Mouse (Mus musculus) intestine, postnatal 0 days (tissue): ENCODE results near the gene Chrng. TPM values are rescaled to one million over a fixed set of nuclear protein-coding genes. Genes with fewer than 3 reads are reported as not detected.

Experiments used
- ATAC-seq: fragments of 200-750 bp; cut with Nextera tagmentation; 2 replicates; pipeline ENCODE4 v1.8.0; 2017; ENCODE audit warnings: mild to moderate bottlenecking, moderate TSS enrichment, moderate library complexity
- H3K27ac ChIP-seq: fragments of 300-500 bp; sonication (generic); 2 replicates; pipeline ENCODE4 v1.5.1; 2014; ENCODE audit warnings: mild to moderate bottlenecking, low read depth, low read length, moderate library complexity
- H3K27me3 ChIP-seq: fragments of 300-500 bp; sonication (generic); replicated peaks from 2 replicates; pipeline ENCODE4 v1.6.1; 2014; ENCODE audit warnings: low read length, mixed read lengths; ENCODE audit not compliant: control insufficient read depth, insufficient read depth
- H3K36me3 ChIP-seq: fragments of 300-500 bp; sonication (generic); 2 replicates; pipeline ENCODE4 v1.6.1; 2014; ENCODE audit warnings: mild to moderate bottlenecking, moderate library complexity; ENCODE audit not compliant: control insufficient read depth, insufficient read depth
- H3K4me1 ChIP-seq: fragments of 300-500 bp; sonication (generic); replicated peaks from 2 replicates; pipeline ENCODE4 v1.6.1; 2014; ENCODE audit warnings: antibody characterized with exemption, low read length, mixed read lengths; ENCODE audit not compliant: control insufficient read depth, insufficient read depth
- H3K4me2 ChIP-seq: fragments of 300-500 bp; sonication (generic); replicated peaks from 2 replicates; pipeline ENCODE4 v1.6.1; 2014; ENCODE audit warnings: low read depth, mild to moderate bottlenecking, moderate library complexity
- H3K4me3 ChIP-seq: fragments of 300-500 bp; sonication (generic); 2 replicates; pipeline ENCODE4 v1.5.1; 2014; ENCODE audit warnings: low read depth, low read length
- H3K9ac ChIP-seq: fragments of 300-500 bp; sonication (generic); 2 replicates; pipeline ENCODE4 v1.6.1; 2014; ENCODE audit warnings: mild to moderate bottlenecking, low read depth, low read length
- H3K9me3 ChIP-seq: fragments of 300-500 bp; sonication (generic); 2 replicates; pipeline ENCODE4 v1.6.1; 2016; ENCODE audit warnings: mixed run types; ENCODE audit not compliant: control insufficient read depth
- CTCF ChIP-seq: sonication (generic); IDR thresholded peaks from 2 replicates; pipeline ENCODE4 v1.5.1; 2016; ENCODE audit warnings: low read depth, mild to moderate bottlenecking, control low read depth, antibody characterized with exemption, moderate library complexity
- WGBS: fragments of 180-500 bp; shearing (Covaris S2); extraction: QIAGEN DNeasy Blood & Tissue Kit; methylation state at CpG from one replicate; pipeline ENCODE4 v1.1.7; 2014; 5-methylcytosine and 5-hydroxymethylcytosine counted together
- polyA plus RNA-seq: library from polyadenylated mRNA; unstranded; fragments of >200 nt; fragmentation: Nextera tagmentation; extraction: Ambion mirVana; gene quantifications from 2 replicates; pipeline ENCODE4 v1.2.1, GENCODE M21; 2015

Chrng gene
- polyA plus RNA-seq, 1 experiment from 2014 or later, result not detected

DNA sequence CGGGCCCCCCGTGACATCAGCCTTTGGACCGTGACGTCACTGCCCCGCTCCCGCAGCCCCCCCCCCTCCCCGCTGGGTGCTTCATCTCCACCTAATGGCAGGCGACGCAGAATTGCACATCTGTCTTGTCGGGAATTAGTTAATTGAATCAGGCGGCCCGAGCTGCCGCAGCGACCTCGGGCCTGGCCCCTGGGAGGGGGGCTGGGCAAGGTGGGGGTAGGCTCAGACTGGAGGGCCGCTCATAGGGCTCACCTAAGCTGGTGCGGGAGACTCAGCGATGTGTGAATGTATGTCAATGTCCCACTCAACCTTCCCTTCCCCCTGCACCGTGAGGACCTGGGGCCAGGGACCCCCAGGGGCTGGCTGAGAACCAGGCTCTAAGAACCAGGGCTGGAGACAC is 34.0 kb upstream of the Chrng start:
- H3K4me2 ChIP-seq, result no peak overlapping the region

DNA sequence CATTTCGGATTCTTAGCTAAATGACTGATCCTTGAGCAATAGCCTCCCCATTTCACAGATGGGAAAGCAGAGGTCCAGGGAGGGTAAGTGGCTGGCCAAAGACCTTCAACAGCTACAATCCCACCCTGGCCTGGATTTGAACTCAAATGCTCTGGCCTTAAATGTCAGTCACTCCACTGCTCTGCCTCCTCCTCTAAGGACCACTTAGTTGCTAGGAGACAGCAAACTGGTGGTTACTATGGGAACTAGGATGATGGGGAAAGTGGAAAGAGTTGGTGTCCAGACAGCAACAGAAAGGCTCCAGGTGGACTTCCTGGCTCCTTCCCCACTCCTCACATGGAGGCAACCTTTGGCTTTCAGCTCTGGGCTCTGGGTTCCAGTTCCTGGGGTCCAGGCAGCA is 33.1 kb upstream of the Chrng start:
- H3K27me3 ChIP-seq, result peaks cover 12% of the 10 kb centered on the region; the same call in 1 of the 2 replicates
- no peak overlapping the region for H3K4me3 ChIP-seq
- no peaks in the 10 kb centered on the region for H3K36me3 ChIP-seq
- H3K27ac ChIP-seq, result no peak overlapping the region
- no peaks in the 10 kb centered on the region for H3K4me1 ChIP-seq
- WGBS, result 68% methylated on average over 1 of the region's 1 CpGs
- no peaks in the 10 kb centered on the region for H3K9me3 ChIP-seq
- H3K4me2 ChIP-seq, result no peak overlapping the region
- no peak for TF ChIP-seq CTCF
- H3K9ac ChIP-seq, result no peak overlapping the region
- ATAC-seq, result no peak

More for the DNA sequence above, 34.0 kb upstream of the Chrng start:
- Histone ChIP-seq H3K9me3 (no peaks in the 10 kb centered on the region), H3K4me1 (no peaks in the 10 kb centered on the region), H3K36me3 (no peaks in the 10 kb centered on the region), H3K27me3 (peaks cover 12% of the 10 kb centered on the region; the same call in 1 of the 2 replicates), H3K27ac (no peak overlapping the region), H3K4me3 (no peak overlapping the region), H3K9ac (no peak overlapping the region)
- TF ChIP-seq CTCF, result no peak
- no peak for ATAC-seq
- WGBS, result 15% methylated on average over 18 of the region's 19 CpGs

DNA sequence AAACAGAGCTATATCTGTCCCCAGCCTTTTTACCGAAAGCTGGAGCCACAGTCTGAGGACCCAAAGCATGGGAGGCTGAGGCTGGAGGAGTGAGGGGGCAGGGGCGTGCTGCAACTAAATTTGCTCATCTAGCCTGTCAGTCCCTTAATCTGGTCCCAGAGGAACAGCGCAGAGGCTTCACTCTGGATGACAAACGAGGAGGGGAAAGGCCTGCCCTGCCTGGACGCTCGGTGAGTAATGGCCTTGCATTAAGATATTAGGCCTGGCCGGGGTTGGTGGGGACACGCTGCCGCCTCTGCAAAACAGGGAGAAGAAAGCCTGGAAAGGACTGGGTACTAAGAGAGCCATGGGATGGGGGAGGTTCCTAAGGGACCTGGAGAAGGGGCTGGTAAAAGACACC is 32.1 kb upstream of the Chrng start:
- H3K9me3 ChIP-seq, result no peaks in the 10 kb centered on the region
- no peak for TF ChIP-seq CTCF
- H3K27ac ChIP-seq, result no peak overlapping the region
- H3K4me3 ChIP-seq, result no peak overlapping the region
- ATAC-seq, result no peak
- H3K4me2 ChIP-seq, result no peak overlapping the region
- no peaks in the 10 kb centered on the region for H3K36me3 ChIP-seq
- no peak overlapping the region for H3K9ac ChIP-seq
- no peaks in the 10 kb centered on the region for H3K4me1 ChIP-seq
- WGBS, result 58% methylated on average over 9 of the region's 9 CpGs
- peaks cover 12% of the 10 kb centered on the region; the same call in 1 of the 2 replicates for H3K27me3 ChIP-seq

DNA sequence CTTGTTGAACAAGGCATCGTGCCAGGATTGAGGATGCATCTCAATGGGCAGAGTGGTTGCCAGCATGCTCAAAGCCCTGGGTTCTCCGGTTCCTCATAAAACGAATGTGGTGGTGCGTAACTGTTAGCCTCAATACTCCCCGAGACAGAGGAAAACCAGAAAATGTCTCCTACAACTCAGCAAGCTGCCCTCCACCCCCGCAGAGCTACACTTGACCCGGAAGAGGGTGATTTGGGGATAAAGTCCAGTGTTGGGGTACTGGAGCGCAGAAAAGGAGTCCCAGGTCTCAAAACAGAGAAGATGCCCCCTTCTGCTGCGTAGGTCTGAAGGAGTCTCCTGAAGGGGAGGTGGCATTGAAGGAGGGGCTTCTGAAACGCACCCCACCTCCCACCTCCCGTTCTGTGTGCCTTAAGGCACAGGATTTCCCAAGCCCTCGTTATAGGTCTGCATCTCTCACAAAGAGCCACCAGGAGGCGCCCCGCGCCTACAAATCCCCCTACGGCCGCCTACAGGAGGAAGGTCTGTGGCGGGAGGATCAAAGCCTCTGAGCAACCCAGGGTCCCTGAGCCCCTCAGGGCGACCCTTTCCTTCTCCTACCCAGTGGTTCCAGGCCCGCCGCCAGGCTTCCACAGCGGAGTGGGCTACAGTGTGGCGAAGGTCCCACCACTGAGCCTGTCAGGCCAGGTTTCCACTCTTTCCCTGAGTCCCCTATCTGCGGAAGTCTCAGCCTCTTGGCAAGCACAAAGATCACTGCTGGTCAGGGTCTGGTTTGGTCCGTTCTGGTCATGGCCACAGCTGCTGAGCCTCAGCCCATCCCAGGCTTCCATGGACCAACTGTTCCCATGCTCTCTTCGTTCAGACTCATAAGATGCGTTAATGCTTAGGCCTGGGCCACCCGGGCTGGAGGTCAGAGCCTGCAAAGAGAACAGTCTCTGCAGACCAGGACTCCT is 30.2 kb upstream of the Chrng start:
- Histone ChIP-seq H3K4me2 (peak overlapping the region; percentile 55), H3K9me3 (no peaks in the 10 kb centered on the region), H3K9ac (no peak overlapping the region), H3K4me1 (no peaks in the 10 kb centered on the region), H3K27me3 (peaks cover 8% of the 10 kb centered on the region; the same call in 1 of the 2 replicates), H3K27ac (no peak overlapping the region), H3K36me3 (no peaks in the 10 kb centered on the region), H3K4me3 (no peak overlapping the region)
- ATAC-seq, result peak; percentile 49; the same call in 1 of the 2 replicates
- WGBS, result 28% methylated on average over 28 of the region's 28 CpGs
- peak; percentile 79 for TF ChIP-seq CTCF

DNA sequence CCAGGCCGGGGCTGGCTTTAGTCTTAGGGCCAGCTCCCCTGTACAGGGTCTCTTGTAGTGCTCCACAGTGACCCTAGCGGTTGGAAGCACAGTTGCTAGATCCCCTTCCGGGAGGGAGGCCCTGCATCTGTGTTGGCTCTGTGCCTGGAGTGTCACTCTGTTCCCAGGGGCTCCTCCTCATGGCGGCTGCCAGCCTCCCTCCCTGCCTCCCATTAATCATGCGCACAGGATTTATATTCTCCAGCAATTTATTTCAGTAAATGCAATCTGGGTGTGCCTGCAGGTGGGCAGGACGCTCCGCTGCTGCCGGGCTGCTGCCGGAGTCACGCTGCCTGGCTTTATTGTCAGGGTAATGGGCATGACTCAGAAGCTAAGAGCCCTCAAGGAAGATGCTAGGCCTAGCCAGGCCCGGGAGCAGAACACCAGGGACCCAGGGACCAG is 28.6 kb upstream of the Chrng start:
- Histone ChIP-seq H3K27ac (no peak overlapping the region), H3K27me3 (peaks cover 8% of the 10 kb centered on the region; the same call in 1 of the 2 replicates), H3K4me3 (no peak overlapping the region), H3K36me3 (no peaks in the 10 kb centered on the region), H3K4me2 (0 out of 2 replicates have a peak overlapping the region, but pooled peaks have one; percentile 21), H3K9me3 (no peaks in the 10 kb centered on the region), H3K9ac (no peak overlapping the region), H3K4me1 (no peaks in the 10 kb centered on the region)
- peak; percentile 42; the same call in 1 of the 2 replicates for ATAC-seq
- peak; percentile 69 for TF ChIP-seq CTCF
- 10% methylated on average over 11 of the region's 11 CpGs for WGBS

DNA sequence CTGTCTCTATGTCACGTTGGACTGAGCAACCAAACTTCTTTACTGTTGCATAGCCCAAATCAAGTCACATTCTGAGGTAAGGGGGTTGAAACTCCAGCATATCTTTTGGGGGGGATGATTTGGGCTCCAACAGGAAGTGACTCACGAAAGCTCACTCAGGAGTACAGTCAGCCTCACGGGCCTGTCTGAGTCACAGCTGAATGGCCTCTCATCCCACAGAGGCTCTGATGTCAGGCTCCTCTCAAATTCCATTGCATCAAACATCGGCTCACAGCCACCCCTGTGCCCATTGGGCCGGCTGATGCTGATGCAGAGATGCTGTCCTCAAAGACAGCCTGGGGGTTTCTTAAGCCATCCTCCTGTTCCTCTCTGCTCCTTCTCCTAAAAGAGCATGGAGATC is 23.6 kb upstream of the Chrng start:
- no peak for TF ChIP-seq CTCF

More for the DNA sequence above, 23.6 kb upstream of the Chrng start:
- Histone ChIP-seq H3K27me3 (peaks cover 41% of the 10 kb centered on the region), H3K4me1 (no peaks in the 10 kb centered on the region), H3K36me3 (no peaks in the 10 kb centered on the region), H3K4me2 (no peak overlapping the region), H3K9ac (no peak overlapping the region), H3K9me3 (no peaks in the 10 kb centered on the region), H3K4me3 (no peak overlapping the region), H3K27ac (no peak overlapping the region)
- no peak for ATAC-seq
- 43% methylated on average over 5 of the region's 5 CpGs for WGBS
